Mouse (Mus musculus) c-Kit-negative CD71-positive TER-119-positive erythroid progenitor cells, embryonic 14.5 days (primary cell): Measurements from ENCODE around the gene Gcnt3.
"Not testable (repeated sequence)": the region's sequence is repeated elsewhere in the genome, so short reads cannot be mapped to it uniquely, and the experiment has no call there.

Source experiments
- DNase-seq: peaks from one replicate; pipeline ENCODE4 v3.0.0-alpha.2; 2013; ENCODE audit warnings: low read depth, low spot score

Gcnt3 gene

GRCm38 (mm10) chr9:70044865-70045264 is 7.0 kb upstream of the Gcnt3 start:
- no peak for DNase-seq

GRCm38 (mm10) chr9:70042935-70043334 is 5.0 kb upstream of the Gcnt3 start:
- DNase-seq, result no peak

- DNase-seq, result no peak
Observed at GRCm38 (mm10) chr9:70042137-70042536, 4.2 kb upstream of the Gcnt3 start.

GRCm38 (mm10) chr9:70040570-70040969 is 2.7 kb upstream of the Gcnt3 start:
- DNase-seq, result no peak

GRCm38 (mm10) chr9:70039597-70040385 is 1.9 kb upstream of the Gcnt3 start:
- DNase-seq, result no peak

GRCm38 (mm10) chr9:70036646-70037045 is 1.2 kb downstream of the Gcnt3 start:
- DNase-seq, result no peak

- no peak for DNase-seq
Observed at GRCm38 (mm10) chr9:70034702-70035101, 3.2 kb downstream of the Gcnt3 start.

DNA sequence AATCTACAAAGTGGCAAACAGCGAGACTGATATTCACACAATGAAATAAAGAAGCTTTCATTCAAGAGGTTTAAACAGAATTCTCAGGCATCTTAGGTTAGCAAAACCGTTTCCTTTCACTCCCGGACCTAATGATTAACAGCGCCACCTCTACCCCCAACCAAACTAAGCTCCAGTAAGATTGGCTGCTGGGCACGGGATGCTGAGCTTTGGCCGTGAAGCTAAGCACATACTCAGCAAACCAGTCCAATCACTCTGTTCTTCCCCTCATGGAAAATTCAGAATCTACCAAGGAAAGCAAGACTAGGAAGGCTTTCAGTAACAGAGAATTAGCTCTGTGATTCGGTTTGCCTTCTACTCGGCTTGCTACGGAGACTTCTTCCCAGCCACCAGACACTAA is 4.8 kb downstream of the Gcnt3 start:
- no peak for DNase-seq

GRCm38 (mm10) chr9:70032167-70032566 is 5.7 kb downstream of the Gcnt3 start:
- DNase-seq, result no peak

GRCm38 (mm10) chr9:70025365-70026012 is 12.4 kb downstream of the Gcnt3 start:
- DNase-seq, result no peak

DNA sequence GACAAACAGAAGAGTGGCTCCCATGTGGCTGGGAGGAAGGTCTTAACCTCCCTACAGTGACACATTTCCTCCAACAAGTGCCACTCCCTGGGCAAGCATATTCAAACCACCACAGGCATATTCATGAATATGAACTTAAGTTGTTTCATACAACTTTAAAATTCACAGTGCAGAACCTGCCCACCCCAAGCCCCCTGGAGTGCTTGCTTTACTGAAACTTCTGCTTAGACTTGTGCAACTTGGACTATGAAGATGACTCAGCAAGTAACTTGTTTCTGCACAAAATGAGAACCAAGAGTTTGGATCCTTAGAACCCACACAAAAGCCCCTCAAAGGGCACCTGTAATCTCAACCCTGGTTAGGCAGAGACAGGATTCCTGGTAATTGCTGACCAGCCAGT is 13.2 kb downstream of the Gcnt3 start:
- DNase-seq, result no peak

DNA sequence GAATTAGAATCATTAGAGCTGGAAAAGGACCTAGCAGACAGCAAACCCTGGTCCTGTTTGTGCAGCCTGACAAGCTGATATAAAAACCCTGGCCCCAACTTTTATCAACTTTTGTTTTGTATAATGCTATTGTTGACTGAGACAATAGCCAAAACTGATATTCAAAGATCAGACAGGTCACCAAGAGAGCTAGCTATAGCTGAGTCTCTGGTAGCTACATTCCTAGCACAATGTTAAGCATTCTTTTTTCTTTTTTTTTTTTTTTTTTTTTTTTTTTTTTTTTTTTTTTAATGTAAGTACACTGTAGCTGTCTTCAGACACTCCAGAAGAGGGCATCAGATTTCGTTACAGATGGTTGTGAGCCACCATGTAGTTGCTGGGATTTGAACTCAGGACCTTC is 14.3 kb downstream of the Gcnt3 start:
- not testable (repeated sequence) for DNase-seq

GRCm38 (mm10) chr9:70022083-70022482 is 15.8 kb downstream of the Gcnt3 start:
- DNase-seq, result no peak

DNA sequence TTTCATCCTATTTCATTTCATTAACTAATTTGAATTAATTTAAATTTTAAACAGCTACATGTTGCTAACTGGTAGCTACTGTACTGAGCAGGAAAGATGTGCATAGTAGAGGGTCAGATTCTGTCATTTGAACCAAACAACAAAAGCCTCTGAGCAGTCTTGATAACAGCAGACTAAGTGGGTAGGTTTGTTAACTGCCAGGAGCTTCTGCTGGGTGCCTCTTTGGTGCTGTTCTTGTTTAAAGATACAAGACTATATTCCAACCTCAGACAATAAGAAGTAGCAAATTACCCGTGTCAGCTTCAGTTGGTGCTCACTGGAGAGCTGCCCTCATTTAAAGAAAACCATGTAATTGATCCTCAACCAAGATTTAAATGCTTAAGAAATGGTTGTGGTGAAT is 16.3 kb downstream of the Gcnt3 start:
- no peak for DNase-seq

- DNase-seq, result no peak
Observed at GRCm38 (mm10) chr9:70018879-70019278, 19.0 kb downstream of the Gcnt3 start.

DNA sequence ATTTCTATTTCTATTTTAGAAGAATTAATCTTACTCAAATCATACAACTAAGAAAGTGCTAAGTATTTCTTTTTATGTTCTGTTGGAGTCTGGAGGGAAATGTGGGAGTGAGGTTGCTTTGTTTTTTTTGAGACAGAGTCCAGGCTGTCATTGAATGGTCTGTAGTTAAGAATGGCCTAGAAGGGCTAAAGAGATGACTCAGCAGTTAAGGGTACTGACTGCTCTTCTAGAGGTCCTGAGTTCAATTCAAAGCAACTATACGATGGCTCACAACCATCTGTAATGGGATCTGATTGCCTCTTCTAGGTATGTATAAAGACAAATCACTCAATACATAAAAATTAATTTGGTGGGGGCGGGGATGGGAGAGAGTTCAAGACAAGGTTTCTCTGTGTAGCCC is 22.3 kb downstream of the Gcnt3 start:
- no peak for DNase-seq

GRCm38 (mm10) chr9:70012408-70012901 is 25.4 kb downstream of the Gcnt3 start, which contains the start of gene Gtf2a2:
TSS of gene Gtf2a2 (plus strand) at chr9:70012550.
- peak; percentile 84 for DNase-seq

- no peak for DNase-seq
Observed at GRCm38 (mm10) chr9:70011537-70012407, 26.1 kb downstream of the Gcnt3 start.

- no peak for DNase-seq
Observed at GRCm38 (mm10) chr9:70010781-70011473, 27.0 kb downstream of the Gcnt3 start.

GRCm38 (mm10) chr9:70009754-70010304 is 28.1 kb downstream of the Gcnt3 start:
- no peak for DNase-seq
